Mouse (Mus musculus) neural tube, embryonic 13.5 days (tissue): ENCODE data around the gene Gpbar1. TPM values are rescaled to one million over a fixed set of nuclear protein-coding genes. Genes with fewer than 3 reads are reported as not detected.
A peak's percentile ranks its signal among the peaks of the same experiment; 100 is the strongest.

Source experiments
- ATAC-seq: fragments of 200-750 bp; cut with Nextera tagmentation; 2 replicates; pipeline ENCODE4 v1.8.0; 2017; ENCODE audit warnings: low read depth, mild to moderate bottlenecking, moderate TSS enrichment, moderate library complexity
- H3K27ac ChIP-seq: fragments of 300-500 bp; sonication (generic); replicated peaks from 2 replicates; pipeline ENCODE4 v1.5.1; 2015; ENCODE audit warnings: moderate library complexity, mild to moderate bottlenecking, inconsistent platforms
- H3K27me3 ChIP-seq: fragments of 300-500 bp; sonication (generic); 2 replicates; pipeline ENCODE4 v1.6.1; 2015; ENCODE audit warnings: mild to moderate bottlenecking, inconsistent platforms
- H3K36me3 ChIP-seq: fragments of 300-500 bp; sonication (generic); 2 replicates; pipeline ENCODE4 v1.6.1; 2015; ENCODE audit warnings: mild to moderate bottlenecking, inconsistent platforms
- H3K4me1 ChIP-seq: fragments of 300-500 bp; sonication (generic); replicated peaks from 2 replicates; pipeline ENCODE4 v1.6.1; 2015; ENCODE audit warnings: inconsistent platforms
- H3K4me2 ChIP-seq: fragments of 300-500 bp; sonication (generic); 2 replicates; pipeline ENCODE4 v1.6.1; 2015; ENCODE audit warnings: inconsistent platforms, mild to moderate bottlenecking, moderate library complexity
- H3K4me3 ChIP-seq: fragments of 300-500 bp; sonication (generic); 2 replicates; pipeline ENCODE4 v1.5.1; 2015; ENCODE audit warnings: mild to moderate bottlenecking, inconsistent platforms
- H3K9ac ChIP-seq: fragments of 300-500 bp; sonication (generic); 2 replicates; pipeline ENCODE4 v1.6.1; 2015; ENCODE audit warnings: moderate library complexity, mild to moderate bottlenecking, inconsistent platforms
- H3K9me3 ChIP-seq: fragments of 300-500 bp; sonication (generic); 2 replicates; pipeline ENCODE4 v1.6.1; 2016; ENCODE audit warnings: inconsistent platforms
- WGBS: fragments of 180-500 bp; shearing (Covaris S2); methylation state at CpG from one replicate; pipeline ENCODE4 v1.1.7; 2015; 5-methylcytosine and 5-hydroxymethylcytosine counted together
- polyA plus RNA-seq: library from polyadenylated mRNA; unstranded; fragments of >200 nt; fragmentation: Nextera tagmentation; extraction: Ambion mirVana; gene quantifications from 2 replicates; pipeline ENCODE4 v1.2.1, GENCODE M21; 2015

The Gpbar1 gene
- 0.28 TPM in 1 of 2 replicates, not detected in the other for polyA plus RNA-seq

DNA sequence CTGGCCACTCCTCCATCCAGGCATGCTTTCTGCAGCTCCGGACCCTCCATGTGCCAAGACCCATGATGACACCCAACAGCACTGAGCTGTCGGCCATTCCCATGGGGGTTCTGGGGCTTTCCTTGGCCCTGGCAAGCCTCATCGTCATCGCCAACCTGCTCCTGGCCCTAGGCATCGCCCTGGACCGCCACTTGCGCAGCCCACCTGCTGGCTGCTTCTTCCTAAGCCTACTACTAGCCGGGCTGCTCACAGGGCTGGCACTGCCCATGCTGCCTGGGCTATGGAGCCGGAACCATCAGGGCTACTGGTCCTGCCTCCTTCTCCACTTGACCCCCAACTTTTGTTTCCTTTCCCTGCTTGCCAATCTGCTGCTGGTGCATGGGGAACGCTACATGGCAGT, at the start of gene Gpbar1:
TSS of gene Gpbar1 (plus strand) at position 13 of the 400 bp plus-strand sequence.
- no peak within 1 kb of the TSS for H3K4me3 ChIP-seq
- WGBS = 94% methylated on average over 10 of the region's 10 CpGs
- H3K4me1 ChIP-seq = peaks cover 13% of the 10 kb centered on the region
- H3K27me3 ChIP-seq = no peaks in the 10 kb centered on the region
- H3K36me3 ChIP-seq = peaks cover 49% of the 10 kb centered on the region
- H3K27ac ChIP-seq = no peak within 1 kb of the TSS
- H3K9me3 ChIP-seq = no peaks in the 10 kb centered on the region
- no peak for ATAC-seq
- H3K9ac ChIP-seq = no peak within 1 kb of the TSS
- H3K4me2 ChIP-seq = no peak within 1 kb of the TSS

DNA sequence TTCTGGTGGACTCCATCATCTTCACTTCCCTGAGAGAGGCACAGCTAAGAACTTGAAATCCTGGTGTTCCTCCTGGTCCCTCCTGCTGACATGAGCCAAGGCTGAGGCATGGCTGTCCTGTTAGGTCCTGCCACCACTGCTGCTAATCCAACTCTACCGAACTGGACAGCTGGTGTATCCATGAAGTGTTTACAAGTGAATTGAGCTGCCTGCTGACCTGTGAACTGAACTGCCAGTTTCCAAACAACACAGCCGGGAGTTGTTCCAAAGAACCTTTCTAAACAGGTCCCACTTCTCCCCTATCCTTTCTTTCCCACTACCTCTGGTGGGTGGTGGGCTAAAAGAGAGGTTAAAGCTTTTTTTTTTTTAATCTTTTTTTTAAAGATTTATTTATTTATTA, 48.4 kb upstream of the Gpbar1 start:
- Histone ChIP-seq H3K36me3 (no peaks in the 10 kb centered on the region), H3K9me3 (no peaks in the 10 kb centered on the region), H3K4me2 (no peak overlapping the region), H3K27me3 (no peaks in the 10 kb centered on the region), H3K27ac (no peak overlapping the region), H3K4me3 (no peak overlapping the region), H3K9ac (no peak overlapping the region), H3K4me1 (no peaks in the 10 kb centered on the region)
- 75% methylated on average over 2 of the region's 2 CpGs for WGBS
- no peak for ATAC-seq

DNA sequence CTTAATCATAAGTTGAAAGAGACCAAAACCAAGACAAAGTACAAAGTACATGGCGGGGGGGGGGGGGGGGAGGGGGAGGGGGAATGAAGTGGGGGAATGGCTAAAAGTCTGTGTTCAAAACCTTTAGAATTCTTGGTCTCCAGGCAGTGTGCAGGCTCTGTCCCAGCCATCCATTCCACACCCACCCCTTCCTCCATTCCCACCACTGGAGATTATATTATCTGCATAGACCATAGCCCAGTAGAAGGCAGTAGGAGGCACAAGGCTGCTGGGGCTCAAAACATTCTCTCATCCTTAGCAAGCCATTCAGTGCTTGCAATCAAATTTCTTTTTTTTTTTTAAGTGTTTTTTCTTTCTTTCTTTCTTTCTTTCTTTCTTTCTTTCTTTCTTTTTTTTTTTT, 47.4 kb upstream of the Gpbar1 start:
- no peak for ATAC-seq
- no peaks in the 10 kb centered on the region for H3K36me3 ChIP-seq
- 60% methylated on average over 1 of the region's 1 CpGs for WGBS
- H3K9ac ChIP-seq = no peak overlapping the region
- no peak overlapping the region for H3K4me3 ChIP-seq
- no peaks in the 10 kb centered on the region for H3K27me3 ChIP-seq
- H3K4me1 ChIP-seq = no peaks in the 10 kb centered on the region
- no peak overlapping the region for H3K4me2 ChIP-seq
- no peak overlapping the region for H3K27ac ChIP-seq
- H3K9me3 ChIP-seq = no peaks in the 10 kb centered on the region

DNA sequence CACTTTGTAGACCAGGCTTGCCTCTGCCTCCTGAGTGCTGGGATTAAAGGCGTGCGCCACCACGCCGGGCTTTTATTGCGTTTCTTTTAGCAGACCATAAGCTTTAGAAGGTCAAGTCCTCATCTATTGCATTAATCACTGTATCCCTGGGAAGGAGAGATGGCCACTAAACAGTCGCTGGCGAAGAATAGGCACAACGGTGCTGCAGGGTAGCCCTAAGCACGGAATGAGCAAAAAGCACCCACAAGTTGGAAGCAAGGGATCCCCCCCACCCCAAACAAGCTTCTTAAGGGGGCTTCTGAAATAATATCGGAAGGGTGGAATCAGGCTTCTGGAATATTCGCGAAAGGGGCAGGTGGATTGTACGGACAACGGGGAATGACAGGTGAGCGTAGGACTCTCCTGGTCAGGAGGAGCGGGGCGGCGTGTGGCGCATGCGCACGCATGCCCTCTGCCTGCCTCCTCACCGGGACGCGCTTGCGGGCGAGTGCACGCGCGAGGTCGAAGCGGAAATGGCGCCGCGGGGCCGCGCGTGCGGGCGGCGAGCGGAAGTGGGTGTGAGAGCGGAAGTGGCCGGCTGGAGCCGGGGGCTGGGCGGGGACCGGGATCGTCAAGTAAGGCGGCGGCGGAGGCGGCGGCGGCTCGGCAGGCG, 42.3 kb upstream of the Gpbar1 start, which contains the start of gene Arpc2:
TSS of gene Arpc2 (plus strand) at position 147 of the 652 bp plus-strand sequence.
- no peaks in the 10 kb centered on the region for H3K27me3 ChIP-seq
- peak; percentile 94 for ATAC-seq
- under 1% methylated on average over 46 of the region's 55 CpGs for WGBS
- H3K4me1 ChIP-seq = peaks cover 40% of the 10 kb centered on the region
- peak within 1 kb of the TSS; percentile 95 for H3K9ac ChIP-seq
- H3K27ac ChIP-seq = peak within 1 kb of the TSS; percentile 92
- peak within 1 kb of the TSS; percentile 100 for H3K4me3 ChIP-seq
- peak within 1 kb of the TSS; percentile 96 for H3K4me2 ChIP-seq
- H3K9me3 ChIP-seq = no peaks in the 10 kb centered on the region
- no peaks in the 10 kb centered on the region for H3K36me3 ChIP-seq

DNA sequence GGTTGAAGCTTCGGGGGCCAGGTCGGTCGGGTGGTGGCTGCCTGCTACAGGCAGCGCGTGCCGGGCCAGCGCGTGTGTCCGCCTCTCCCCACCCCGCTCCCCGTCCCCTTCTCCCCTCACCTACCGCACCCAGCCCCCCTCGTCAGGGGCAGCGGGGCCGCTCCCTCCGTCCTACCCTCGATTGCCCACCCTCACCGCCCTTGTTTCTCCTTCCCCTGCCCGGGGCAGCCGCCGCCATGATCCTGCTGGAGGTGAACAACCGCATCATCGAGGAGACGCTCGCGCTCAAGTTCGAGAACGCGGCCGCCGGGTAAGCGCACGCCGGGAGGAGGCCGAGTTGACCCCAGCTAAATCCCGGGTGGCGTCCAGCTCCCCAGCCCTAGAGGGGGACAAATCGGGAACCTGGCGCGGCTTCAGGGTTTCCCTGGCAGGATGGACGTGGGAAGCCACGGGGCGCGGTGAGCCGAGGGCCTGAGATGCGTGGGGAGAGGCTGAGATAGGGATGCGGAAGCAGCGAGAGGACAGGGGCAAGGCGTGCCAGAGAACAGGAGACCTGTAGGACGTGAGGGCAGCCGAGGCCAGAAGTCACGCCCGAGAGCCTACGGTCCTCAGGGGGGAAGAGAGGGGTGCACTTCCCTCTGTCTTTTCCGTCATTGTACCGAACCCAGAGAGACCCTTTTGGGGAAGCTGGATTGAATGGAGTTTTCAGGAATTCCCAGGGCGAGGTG, 41.6 kb upstream of the Gpbar1 start:
- Histone ChIP-seq H3K27ac (peak overlapping the region; percentile 92), H3K4me2 (peak overlapping the region; percentile 96), H3K4me3 (peak overlapping the region; percentile 100), H3K36me3 (no peaks in the 10 kb centered on the region), H3K4me1 (peaks cover 42% of the 10 kb centered on the region), H3K9me3 (no peaks in the 10 kb centered on the region), H3K9ac (peak overlapping the region; percentile 95), H3K27me3 (no peaks in the 10 kb centered on the region)
- peak; percentile 73 for ATAC-seq
- 0% methylated on average over 46 of the region's 57 CpGs for WGBS

DNA sequence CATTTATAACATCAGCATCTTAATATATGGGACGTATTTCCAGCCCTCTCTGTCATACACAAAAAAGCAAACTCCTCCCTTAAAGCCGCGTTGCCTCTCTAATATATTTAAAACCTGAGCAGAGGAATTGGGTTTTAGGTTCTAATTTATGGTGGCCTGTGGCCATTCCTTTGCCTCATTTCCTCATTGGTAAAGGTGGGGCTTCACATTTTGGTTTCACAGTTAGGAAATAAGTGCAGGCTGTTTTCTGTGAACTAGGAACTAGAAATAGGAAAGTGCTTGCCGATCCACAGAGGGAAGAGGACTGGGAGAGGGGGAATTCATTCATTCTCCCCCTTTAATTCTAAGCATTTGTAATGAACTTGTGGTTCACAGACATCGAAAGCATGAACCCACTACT, 40.7 kb upstream of the Gpbar1 start:
- ATAC-seq = no peak
- H3K27me3 ChIP-seq = no peaks in the 10 kb centered on the region
- H3K36me3 ChIP-seq = no peaks in the 10 kb centered on the region
- peak overlapping the region; percentile 96 for H3K4me2 ChIP-seq
- H3K9me3 ChIP-seq = no peaks in the 10 kb centered on the region
- H3K9ac ChIP-seq = peak overlapping the region; percentile 95
- no peak overlapping the region for H3K27ac ChIP-seq
- H3K4me3 ChIP-seq = peak overlapping the region; percentile 100
- 46% methylated on average over 5 of the region's 5 CpGs for WGBS
- peaks cover 42% of the 10 kb centered on the region for H3K4me1 ChIP-seq

DNA sequence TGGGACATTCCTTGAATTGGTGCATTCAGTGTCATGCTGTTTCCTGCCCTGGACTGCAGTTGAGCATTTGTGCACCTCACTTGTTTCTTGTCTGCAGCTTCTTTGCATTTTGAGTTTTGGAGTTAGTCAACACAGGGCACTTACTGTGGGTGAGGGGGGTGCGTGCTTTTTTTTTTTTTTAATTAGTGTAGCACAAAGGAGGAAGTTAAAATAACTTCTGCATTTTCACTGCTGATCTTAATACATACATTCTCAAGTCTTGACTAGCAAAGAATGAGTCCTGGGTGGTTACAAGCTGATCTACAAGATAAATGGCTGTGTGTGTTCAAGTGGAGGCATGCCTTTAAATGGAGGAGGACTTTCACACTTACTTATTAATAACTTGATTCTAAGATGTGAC, 40.2 kb upstream of the Gpbar1 start:
- Histone ChIP-seq H3K4me3 (peak overlapping the region; percentile 100), H3K27me3 (no peaks in the 10 kb centered on the region), H3K36me3 (no peaks in the 10 kb centered on the region), H3K27ac (no peak overlapping the region), H3K9ac (peak overlapping the region; percentile 95), H3K4me2 (peak overlapping the region; percentile 96), H3K9me3 (no peaks in the 10 kb centered on the region), H3K4me1 (peaks cover 42% of the 10 kb centered on the region)
- 66% methylated on average over 1 of the region's 1 CpGs for WGBS
- no peak for ATAC-seq

DNA sequence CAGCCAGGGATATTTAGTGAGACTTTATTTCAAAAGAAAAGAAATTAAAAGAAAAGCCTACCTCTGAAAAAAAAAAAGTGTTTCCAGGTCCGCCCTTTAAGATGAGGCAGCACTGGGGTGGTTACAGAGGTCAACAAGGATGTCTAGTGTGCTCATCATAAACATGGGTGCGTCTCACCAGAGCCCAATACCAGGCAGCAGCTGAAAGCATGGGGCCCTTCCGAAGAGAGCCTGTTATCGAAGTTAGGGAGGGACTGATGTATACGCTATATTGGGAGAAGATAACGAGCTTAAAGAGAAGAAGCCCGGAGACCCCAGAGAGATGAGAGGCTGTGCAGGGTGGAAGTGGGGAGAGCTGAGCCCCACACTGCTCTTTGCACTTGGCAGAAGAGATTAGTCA, 39.2 kb upstream of the Gpbar1 start:
- no peak for ATAC-seq
- peak overlapping the region; percentile 50 for H3K9ac ChIP-seq
- peak overlapping the region; percentile 96 for H3K4me2 ChIP-seq
- H3K9me3 ChIP-seq = no peaks in the 10 kb centered on the region
- no peaks in the 10 kb centered on the region for H3K36me3 ChIP-seq
- 81% methylated on average over 7 of the region's 7 CpGs for WGBS
- H3K27ac ChIP-seq = no peak overlapping the region; the same call in 1 of the 2 replicates
- no peak overlapping the region for H3K4me3 ChIP-seq
- no peaks in the 10 kb centered on the region for H3K27me3 ChIP-seq
- H3K4me1 ChIP-seq = peaks cover 42% of the 10 kb centered on the region

DNA sequence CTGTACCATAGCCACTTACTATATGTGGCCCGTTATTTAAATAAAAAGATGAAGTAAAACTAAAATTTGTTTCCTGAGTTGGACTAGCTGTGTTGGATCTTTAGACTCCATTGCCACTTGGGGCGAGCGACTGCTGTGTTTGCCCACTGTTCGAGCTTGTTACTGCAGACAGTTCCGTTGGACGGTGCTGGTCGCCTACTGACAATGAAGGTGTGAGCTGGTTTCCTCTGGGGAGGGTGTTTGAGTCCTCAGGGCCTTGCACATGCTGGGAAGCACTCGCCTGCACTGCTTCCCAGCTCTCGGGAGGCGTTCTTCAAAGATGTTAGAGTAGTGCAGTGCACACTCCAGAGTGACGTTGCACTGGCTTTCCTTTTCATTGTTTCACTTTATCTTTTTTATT, 38.7 kb upstream of the Gpbar1 start:
- H3K36me3 ChIP-seq = no peaks in the 10 kb centered on the region
- peaks cover 42% of the 10 kb centered on the region for H3K4me1 ChIP-seq
- no peaks in the 10 kb centered on the region for H3K9me3 ChIP-seq
- H3K9ac ChIP-seq = peak overlapping the region; percentile 50
- peak overlapping the region; percentile 96 for H3K4me2 ChIP-seq
- H3K4me3 ChIP-seq = no peak overlapping the region
- WGBS = 57% methylated on average over 11 of the region's 11 CpGs
- no peak overlapping the region; the same call in 1 of the 2 replicates for H3K27ac ChIP-seq
- ATAC-seq = no peak
- no peaks in the 10 kb centered on the region for H3K27me3 ChIP-seq

DNA sequence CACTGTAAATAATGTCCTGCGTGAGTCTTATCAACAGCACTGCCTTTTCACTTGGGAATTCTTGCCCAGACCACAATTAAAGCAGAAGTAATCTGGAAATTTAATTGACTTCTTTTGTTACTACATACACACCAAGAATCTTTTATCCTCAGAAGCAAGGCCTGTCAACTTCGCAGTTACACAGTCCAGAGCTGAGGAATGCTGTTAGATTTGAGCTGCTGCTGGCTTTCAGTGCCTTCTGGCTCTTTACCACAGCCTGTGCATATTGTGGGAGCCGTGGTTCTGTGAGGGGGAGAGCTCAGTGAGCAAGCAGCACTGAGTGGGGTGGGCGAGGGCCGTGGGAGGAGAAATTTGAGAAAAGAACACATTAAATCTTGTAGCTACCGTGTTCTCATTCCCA, 38.0 kb upstream of the Gpbar1 start:
- whole genome bisulfite sequencing = 66% methylated on average over 6 of the region's 6 CpGs
- Histone ChIP-seq H3K9me3 (no peaks in the 10 kb centered on the region), H3K27me3 (no peaks in the 10 kb centered on the region), H3K9ac (peak overlapping the region; percentile 47; the same call in 1 of the 2 replicates), H3K4me2 (no peak overlapping the region; the same call in 1 of the 2 replicates), H3K4me1 (peaks cover 49% of the 10 kb centered on the region), H3K27ac (no peak overlapping the region; the same call in 1 of the 2 replicates), H3K36me3 (no peaks in the 10 kb centered on the region), H3K4me3 (no peak overlapping the region)
- ATAC-seq = no peak

DNA sequence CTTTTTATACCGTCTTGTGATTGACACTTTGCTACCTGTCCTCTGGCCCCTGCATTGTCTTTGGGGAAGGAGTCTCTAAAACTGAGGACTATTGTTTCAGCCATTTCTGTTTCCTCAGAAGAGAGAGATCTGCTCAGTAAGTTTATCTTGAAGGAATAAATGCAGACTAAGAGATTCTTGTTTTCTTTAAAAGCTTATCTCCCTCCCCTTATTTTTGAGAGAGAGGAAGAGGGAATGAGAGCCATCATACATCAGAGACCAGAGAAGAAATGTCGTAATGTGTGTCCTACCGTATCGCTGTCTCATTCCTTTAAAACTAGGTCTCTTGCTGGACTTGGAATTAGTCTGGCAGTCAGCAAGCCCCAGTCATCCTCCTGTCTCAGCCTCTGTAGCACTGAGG, 37.5 kb upstream of the Gpbar1 start:
- Histone ChIP-seq H3K36me3 (no peaks in the 10 kb centered on the region), H3K9me3 (no peaks in the 10 kb centered on the region), H3K4me2 (no peak overlapping the region), H3K9ac (0 out of 2 replicates have a peak overlapping the region, but pooled peaks have one; percentile 47), H3K4me3 (no peak overlapping the region), H3K4me1 (peaks cover 50% of the 10 kb centered on the region), H3K27me3 (no peaks in the 10 kb centered on the region), H3K27ac (no peak overlapping the region)
- WGBS = 79% methylated on average over 4 of the region's 4 CpGs
- ATAC-seq = no peak

DNA sequence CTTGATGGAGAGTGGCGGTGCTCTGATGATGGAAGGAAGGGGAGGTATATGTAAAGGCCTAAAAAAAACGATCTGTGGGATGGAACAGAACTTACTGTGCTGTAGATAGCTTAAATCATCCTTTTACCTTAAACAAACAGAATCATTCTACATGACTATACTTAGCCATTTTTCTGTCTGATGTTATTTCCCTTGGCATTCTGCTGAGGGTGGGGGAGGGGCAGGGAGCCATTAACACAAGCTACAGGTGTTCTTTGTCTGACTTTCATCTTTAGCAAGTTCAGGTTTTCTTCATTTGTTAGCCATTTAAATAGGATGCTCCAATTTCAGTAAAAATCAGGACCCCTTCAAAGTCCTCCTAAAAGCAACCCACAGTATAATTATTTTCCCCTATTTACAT, 32.8 kb upstream of the Gpbar1 start:
- H3K9ac ChIP-seq = no peak overlapping the region
- ATAC-seq = no peak
- H3K4me2 ChIP-seq = no peak overlapping the region
- peaks cover 15% of the 10 kb centered on the region for H3K4me1 ChIP-seq
- no peaks in the 10 kb centered on the region for H3K27me3 ChIP-seq
- no peaks in the 10 kb centered on the region for H3K9me3 ChIP-seq
- H3K27ac ChIP-seq = no peak overlapping the region
- WGBS = 87% methylated on average over 2 of the region's 2 CpGs
- peaks cover 34% of the 10 kb centered on the region for H3K36me3 ChIP-seq
- no peak overlapping the region for H3K4me3 ChIP-seq
